14 mouse cellular contexts compared by ENCODE assay signal in the genomic region with DNA sequence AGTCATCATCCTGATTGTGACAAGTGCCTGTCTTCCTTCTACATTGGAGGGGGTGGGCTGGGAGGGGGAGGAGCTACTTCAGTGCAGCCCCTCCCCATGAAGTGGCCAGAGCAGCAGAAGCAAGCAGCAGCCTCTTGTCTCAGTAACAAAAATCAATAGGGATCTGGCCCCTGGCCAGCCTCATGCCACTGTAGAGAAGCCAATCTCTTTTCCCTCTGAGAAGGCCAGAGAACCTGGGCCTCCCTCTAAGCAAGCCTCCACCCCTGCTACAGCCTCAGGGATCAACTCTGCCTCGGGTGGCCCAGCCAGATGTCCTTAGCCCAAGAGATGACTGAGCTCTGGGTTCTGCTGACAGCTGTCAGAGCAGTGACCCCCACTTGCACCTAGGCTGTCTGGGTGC.
A peak's percentile ranks its signal among the peaks of the same experiment; 100 is the strongest.
DNase-seq lines count a peak whose midpoint lies in the region; ATAC-seq lines count a peak whose summit lies in the region.
"Had no signal": no experiment of that assay in that cellular context is flagged by ENCODE, and none has a peak within 500 bp of the region (broad histone marks: within the 10 kb centered on the region; RNA-seq: fewer than 3 reads in every experiment).

No protein-coding gene starts in this region.

- H3K27me3 ChIP-seq in intestine, embryonic 15.5 days (replicated peaks) = no peaks in the 10 kb centered on the region
- H3K27me3 ChIP-seq: embryonic facial prominence, embryonic 15.5 days; neural tube, embryonic 15.5 days had no signal

- peak overlapping the region; percentile 6; the same call in 1 of the 2 replicates for H3K27ac ChIP-seq in intestine, embryonic 15.5 days
- H3K27ac ChIP-seq: embryonic facial prominence, embryonic 15.5 days; kidney, postnatal 0 days; layer of hippocampus, adult 2 months; liver, embryonic 14.5 days; neural tube, embryonic 15.5 days had no signal

- H3K9ac ChIP-seq in intestine, embryonic 15.5 days = no peak overlapping the region
- H3K9ac ChIP-seq: embryonic facial prominence, embryonic 15.5 days; liver, embryonic 14.5 days; neural tube, embryonic 15.5 days had no signal

- no peak overlapping the region for H3K4me2 ChIP-seq in intestine, embryonic 15.5 days (replicated peaks)
- H3K4me2 ChIP-seq: embryonic facial prominence, embryonic 15.5 days; neural tube, embryonic 15.5 days had no signal

- no peak overlapping the region for H3K4me3 ChIP-seq in intestine, embryonic 15.5 days (replicated peaks)
- H3K4me3 ChIP-seq: embryonic facial prominence, embryonic 15.5 days; layer of hippocampus, adult 2 months; neural tube, embryonic 15.5 days had no signal

- intact Hi-C loops in left cerebral cortex, postnatal 4 days (cut with DNase I) = no loop called here

- 22% methylated on average over 1 of the region's 1 CpGs for WGBS in intestine, embryonic 15.5 days

- peak; percentile 77 for ATAC-seq in intestine, embryonic 15.5 days
- no peak for ATAC-seq in activated CD4-positive, CD25-positive, alpha-beta regulatory T cell, adult 4 months

- no peaks in the 10 kb centered on the region for H3K36me3 ChIP-seq in intestine, embryonic 15.5 days
- H3K36me3 ChIP-seq: embryonic facial prominence, embryonic 15.5 days; neural tube, embryonic 15.5 days had no signal

- DNase-seq in left cerebral cortex, postnatal 4 days = peak; percentile 63
- DNase-seq in left cerebral cortex, adult 9 months (ENCODE audit: low spot score in 2 of 2) = no peak
- DNase-seq in 3T3-L1 (ENCODE audit: low read depth, low spot score) (peak; percentile 50), MN1 (ENCODE audit: low spot score) (peak; percentile 76)
- DNase-seq in spleen, postnatal 10 days (ENCODE audit: low spot score in 2 of 2) = no peak
- DNase-seq: spleen, adult 18-20 months; thymus, postnatal 36 days had no signal

- H3K9me3 ChIP-seq in intestine, embryonic 15.5 days = no peaks in the 10 kb centered on the region
- H3K9me3 ChIP-seq: embryonic facial prominence, embryonic 15.5 days; neural tube, embryonic 15.5 days had no signal

- peaks cover 5% of the 10 kb centered on the region for H3K4me1 ChIP-seq in intestine, embryonic 15.5 days (replicated peaks)

Comparison
In these comparisons a context has a peak if more than half of its experiments do, and no peak if none do; other contexts are left out.
1. DNase-seq: peak in left cerebral cortex, postnatal 4 days (single experiment), 3T3-L1 (single experiment) and MN1 (single experiment); none in left cerebral cortex, adult 9 months (0 of 2) and spleen, postnatal 10 days (0 of 2).